Mouse (Mus musculus) splenic B cell, adult 2 months (primary cell): ENCODE data around the gene Smim6.

Experiments used
- DNase-seq: peaks from one replicate; pipeline ENCODE4 v3.0.0-alpha.2; 2011; ENCODE audit warnings: low read depth, low spot score
- H3K27me3 ChIP-seq: 2 replicates; pipeline ENCODE4 v1.6.1; 2012; ENCODE audit warnings: mild to moderate bottlenecking, low read length, moderate library complexity, mixed read lengths; ENCODE audit not compliant: control insufficient read depth, poor library complexity, insufficient read depth, severe bottlenecking
- H3K36me3 ChIP-seq: 2 replicates; pipeline ENCODE4 v1.6.1; 2012; ENCODE audit warnings: mild to moderate bottlenecking, low read length, moderate library complexity, mixed read lengths; ENCODE audit not compliant: control insufficient read depth, poor library complexity, insufficient read depth, severe bottlenecking

The Smim6 gene

DNA sequence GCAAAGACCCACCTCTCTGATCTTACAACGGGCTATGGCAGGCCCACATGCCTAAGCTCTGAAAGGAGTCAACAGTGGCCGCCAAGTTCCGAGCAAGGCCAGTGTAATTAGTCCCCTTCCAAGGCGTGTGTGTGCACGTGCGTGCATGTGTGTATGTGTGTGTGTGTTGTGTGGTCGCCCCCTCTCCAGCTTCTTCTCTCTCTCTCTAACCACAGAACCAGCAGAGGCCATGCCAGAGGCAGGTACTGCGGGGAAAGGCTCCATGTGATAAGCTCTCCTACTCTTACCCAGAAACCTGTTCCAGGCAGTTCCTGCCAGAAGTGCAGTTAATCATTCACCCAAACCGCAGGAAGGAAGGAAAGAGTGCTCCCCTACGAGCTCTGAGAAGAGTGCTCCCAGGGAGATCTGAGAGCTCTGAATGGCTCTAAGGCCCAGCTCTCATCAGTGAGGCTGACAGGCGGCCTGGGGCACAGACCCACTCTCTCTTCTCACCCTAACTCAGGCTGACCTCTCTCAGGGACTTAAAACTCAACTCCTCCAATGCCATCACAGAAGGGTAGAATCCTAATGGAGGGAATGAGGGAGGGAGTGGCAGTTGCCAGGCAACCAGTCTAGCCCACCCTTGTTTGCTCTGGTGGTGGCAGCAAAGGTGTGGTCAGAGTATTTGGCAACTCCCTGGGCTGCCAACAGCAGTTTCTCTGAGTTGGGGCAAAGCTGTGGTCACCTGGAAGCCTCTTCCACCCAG, at the start of gene Smim6:
Smim6 (plus strand) TSS at position 386 of the 745 bp plus-strand sequence.
- DNase-seq, result no peak
- no peaks in the 10 kb centered on the region for H3K27me3 ChIP-seq
- H3K36me3 ChIP-seq, result peaks cover 3% of the 10 kb centered on the region

DNA sequence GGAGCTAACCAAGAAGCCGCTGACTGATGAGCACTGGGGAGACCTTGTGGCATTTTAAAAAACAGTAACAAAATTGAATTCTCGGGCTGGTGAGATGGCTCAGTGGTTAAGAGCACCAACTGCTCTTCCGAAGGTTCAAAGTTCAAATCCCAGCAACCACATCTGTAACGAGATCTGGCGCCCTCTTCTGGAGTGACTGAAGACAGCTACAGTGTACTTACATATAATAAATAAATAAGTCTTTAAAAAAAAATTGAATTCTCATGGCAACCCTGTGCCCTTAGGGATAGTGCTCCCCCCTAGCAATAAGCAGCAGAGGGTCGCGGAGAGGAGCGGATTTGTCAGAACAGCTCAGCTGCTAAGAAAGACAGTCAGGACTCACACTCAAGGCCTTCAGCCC, 47.9 kb upstream of the Smim6 start:
- no peak for DNase-seq
- no peaks in the 10 kb centered on the region for H3K27me3 ChIP-seq
- no peaks in the 10 kb centered on the region for H3K36me3 ChIP-seq

DNA sequence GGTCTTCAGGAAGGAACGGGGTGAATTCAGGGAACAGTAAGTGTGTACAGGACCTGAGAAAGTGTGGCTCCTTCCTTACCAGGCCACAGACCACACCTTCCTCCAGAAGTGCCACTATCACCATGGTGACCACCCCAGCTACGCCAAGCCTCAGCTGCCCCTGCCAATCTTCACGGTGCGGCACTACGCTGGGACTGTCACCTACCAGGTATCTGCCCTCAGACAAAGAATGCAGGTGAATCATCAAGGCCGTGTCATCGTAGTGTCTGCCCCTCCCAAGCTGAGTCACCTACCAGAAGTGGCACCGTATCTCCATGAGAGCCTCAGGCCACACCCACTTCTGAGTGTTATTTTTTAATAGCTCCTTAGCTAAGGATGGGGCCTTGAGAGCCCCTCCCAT, 42.4 kb upstream of the Smim6 start:
- no peaks in the 10 kb centered on the region for H3K36me3 ChIP-seq
- no peak for DNase-seq
- no peaks in the 10 kb centered on the region for H3K27me3 ChIP-seq

DNA sequence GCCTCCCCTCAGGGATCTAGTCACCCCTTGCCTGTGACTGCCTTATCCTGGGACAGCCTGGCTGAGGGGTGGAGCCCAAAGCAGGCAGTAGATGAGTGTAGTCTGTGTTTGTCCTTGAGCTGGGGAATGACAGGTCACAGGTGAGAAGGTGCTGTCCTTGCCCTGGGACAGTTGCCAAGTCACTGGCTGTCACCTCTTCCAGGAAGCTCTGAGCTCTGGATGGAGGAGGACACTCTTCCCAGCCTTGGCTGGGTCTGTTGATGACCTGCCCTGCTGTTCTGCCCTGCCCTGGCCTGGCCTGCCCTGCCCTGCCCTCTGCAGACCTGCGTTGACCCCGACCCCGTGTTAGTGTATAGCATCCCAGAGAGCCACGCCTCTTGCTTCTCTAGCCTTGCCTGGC, 39.4 kb upstream of the Smim6 start:
- no peaks in the 10 kb centered on the region for H3K36me3 ChIP-seq
- DNase-seq, result no peak
- H3K27me3 ChIP-seq, result no peaks in the 10 kb centered on the region

DNA sequence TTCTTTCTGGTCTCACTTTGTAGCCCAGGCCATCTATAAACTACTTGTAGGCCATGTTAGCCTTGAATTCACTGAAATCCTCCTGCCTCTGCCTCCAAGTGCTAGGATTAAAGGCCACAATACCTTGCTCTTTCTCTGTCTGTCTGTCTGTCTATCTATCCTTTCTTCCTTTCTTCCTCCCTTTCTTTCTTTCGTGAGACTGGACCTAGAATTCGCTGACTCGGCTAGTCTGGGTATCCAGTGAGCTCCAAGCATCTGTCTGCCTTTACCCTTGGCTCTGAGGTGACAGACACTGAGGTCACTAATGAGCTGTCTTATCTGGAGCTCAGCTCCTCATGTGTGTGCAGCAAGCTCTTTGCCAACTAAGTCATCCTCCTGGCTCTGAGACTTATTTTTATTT, 35.9 kb upstream of the Smim6 start:
- no peak for DNase-seq
- Histone ChIP-seq H3K27me3 (no peaks in the 10 kb centered on the region), H3K36me3 (no peaks in the 10 kb centered on the region)

DNA sequence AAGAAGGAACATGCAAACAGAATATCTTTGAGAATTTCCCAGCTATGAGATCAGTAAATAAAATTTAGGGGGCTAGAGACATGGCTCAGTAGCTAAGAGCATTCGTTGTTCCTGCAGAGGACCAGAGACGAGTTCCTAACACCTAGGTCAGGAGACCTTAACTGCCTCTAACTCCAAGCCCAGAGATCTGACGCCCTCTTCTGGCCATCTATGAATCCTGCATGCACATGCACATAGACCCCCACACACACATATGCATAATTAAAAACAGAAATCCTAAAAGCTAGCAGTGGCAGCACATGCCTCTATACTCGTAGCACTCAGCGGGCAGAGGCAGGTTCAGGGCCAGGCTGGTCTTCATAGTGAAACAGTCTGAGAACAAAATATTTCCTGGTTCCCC, 35.4 kb upstream of the Smim6 start:
- no peaks in the 10 kb centered on the region for H3K36me3 ChIP-seq
- DNase-seq, result no peak
- no peaks in the 10 kb centered on the region for H3K27me3 ChIP-seq

DNA sequence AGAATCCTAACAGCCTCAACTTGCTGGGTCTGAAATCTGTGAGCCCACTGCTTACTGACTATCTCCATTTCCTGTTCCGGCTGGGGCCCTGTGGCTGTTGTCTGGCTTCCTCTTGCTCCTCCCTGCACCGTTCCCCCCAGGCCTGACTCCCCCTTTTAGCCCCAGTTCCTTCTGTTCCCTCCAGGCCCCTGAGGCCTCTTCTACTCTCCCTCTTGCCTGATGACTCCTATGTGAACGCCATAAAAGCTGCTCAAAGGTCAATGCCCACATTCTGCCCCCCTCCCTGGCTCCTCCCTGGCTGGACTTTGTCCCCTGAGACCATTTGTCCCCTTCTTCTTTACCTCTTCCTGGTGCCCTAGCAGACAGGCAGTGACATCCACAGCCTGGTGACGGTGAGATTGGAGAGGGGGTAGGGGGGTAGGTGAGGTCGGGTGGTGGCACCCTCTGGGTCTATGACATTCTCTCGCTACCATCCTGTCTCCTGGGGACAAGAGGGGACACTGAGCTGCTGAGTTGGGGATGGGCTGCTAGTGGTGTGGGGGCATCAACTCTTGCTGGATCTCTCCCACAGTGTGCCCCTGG, 34.6 kb upstream of the Smim6 start:
- Histone ChIP-seq H3K36me3 (no peaks in the 10 kb centered on the region), H3K27me3 (no peaks in the 10 kb centered on the region)
- DNase-seq, result no peak

DNA sequence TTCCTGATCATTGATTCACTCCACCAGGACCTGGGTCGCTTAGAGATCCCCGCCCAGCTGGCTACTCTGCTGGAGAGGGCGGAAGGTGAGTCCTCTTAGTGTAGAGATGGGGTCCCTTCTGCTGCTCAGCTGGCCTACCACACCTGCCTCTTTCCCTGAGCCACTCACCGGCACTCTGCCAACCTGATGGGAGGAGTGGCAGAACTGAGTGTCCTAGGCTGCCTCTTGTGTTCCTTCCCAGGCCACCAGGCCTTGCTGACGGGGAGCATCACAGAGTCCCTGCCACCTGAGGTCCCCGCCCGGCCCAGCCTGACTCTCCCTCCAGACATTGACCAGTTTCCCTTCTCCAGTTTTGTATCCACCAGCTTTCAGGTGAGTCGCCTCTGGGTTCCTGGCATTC, 33.7 kb upstream of the Smim6 start:
- DNase-seq, result no peak
- Histone ChIP-seq H3K36me3 (no peaks in the 10 kb centered on the region), H3K27me3 (no peaks in the 10 kb centered on the region)

DNA sequence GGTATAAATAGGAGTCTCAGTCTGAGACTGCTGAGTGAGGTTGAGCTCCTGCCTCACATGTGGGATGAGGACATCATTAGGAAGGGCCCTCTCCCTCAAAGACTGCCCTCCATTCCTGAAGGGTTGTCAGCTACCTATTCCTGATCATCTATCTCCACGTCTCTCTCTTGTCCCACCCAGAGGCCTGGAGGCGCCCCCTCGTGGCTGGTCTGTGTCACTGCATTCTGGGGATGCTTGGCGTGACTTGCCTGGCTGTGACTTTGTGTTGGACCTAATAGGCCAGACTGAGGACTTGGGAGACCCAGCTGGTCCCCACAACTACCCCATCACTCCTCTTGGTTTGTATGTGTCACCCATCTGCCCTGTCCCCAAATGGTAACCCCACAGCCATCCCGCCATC, 30.8 kb upstream of the Smim6 start:
- Histone ChIP-seq H3K36me3 (no peaks in the 10 kb centered on the region), H3K27me3 (no peaks in the 10 kb centered on the region)
- DNase-seq, result peak; percentile 68

DNA sequence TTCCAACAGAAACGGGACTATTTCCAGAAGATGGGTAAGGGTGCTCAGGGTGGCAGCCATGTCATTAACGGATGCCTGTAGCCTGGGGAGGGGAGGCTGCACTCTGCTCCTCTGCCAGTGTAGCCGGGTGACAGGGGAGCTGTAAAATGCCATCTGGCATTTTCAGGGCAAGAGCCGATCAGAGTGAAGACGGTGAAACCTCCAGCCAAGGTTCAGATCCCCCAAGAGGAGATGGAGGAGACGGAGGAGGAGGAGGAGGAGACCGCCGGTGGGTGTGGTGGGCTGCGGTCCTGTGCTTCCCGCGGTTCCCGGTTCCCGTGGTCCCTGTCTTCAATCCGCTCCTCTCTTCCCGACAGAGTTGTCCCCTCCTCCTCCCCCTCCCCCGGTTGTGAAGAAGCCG, 28.6 kb upstream of the Smim6 start:
- DNase-seq, result no peak
- H3K27me3 ChIP-seq, result no peaks in the 10 kb centered on the region
- H3K36me3 ChIP-seq, result no peaks in the 10 kb centered on the region

DNA sequence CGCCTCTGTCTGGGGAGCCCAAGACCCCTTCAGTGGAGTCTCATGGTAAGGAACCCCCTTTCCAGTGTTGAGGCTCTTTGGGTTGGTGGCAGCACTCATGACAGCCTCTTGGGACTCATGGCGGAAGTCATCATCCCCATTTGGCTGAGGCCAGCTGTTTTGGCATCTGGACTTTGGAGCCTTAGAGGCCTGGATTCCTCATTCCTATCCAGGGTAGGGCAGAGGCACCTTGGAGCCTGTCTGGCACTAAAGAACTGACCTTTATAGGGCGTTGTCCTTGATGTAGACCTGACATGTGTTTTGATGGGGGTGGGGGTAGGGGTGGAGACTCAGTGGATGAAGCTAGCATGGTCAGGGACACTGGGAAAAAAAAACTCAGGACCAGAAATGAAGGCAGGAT, 27.5 kb upstream of the Smim6 start:
- Histone ChIP-seq H3K36me3 (no peaks in the 10 kb centered on the region), H3K27me3 (no peaks in the 10 kb centered on the region)
- no peak for DNase-seq

DNA sequence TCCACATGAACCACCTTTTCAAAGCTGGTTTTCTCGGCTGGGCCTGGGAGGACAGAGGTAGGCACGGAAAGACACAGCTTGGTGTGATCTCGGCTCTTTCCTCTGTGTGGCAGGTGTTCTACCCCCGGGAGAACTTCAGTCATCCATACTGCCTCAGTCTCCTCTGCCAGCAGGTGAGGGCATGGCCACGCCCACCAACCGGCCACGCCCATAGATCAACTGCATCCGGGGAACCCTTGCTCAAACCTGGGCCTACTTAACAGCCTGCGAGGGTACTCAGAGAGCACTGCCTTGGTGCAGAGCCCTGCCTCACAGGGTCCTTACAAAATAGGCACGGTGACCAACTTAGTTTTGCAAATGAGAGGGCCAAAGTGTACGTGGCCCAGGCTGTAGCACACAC, 26.5 kb upstream of the Smim6 start:
- Histone ChIP-seq H3K36me3 (no peaks in the 10 kb centered on the region), H3K27me3 (no peaks in the 10 kb centered on the region)
- DNase-seq, result no peak

DNA sequence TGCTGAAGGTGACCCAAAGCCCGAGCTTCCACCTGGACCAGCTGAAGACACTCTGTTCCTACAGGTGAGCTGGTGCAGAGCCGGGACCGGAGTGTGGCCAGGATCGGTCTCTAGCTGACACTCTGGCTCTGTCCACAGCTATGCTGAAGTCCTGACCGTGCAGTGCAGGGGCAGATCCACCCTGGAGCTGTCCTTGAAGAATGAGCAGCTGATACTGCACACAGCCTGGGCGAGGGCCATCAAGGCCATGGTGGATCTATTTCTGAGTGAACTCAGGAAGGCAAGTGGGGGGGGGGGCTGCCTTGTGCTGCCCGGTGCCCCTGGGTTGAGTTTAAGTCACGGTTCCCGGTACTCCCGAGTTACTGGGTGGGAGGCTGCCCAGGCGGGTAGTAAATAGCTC, 25.4 kb upstream of the Smim6 start:
- no peak for DNase-seq
- no peaks in the 10 kb centered on the region for H3K27me3 ChIP-seq

DNA sequence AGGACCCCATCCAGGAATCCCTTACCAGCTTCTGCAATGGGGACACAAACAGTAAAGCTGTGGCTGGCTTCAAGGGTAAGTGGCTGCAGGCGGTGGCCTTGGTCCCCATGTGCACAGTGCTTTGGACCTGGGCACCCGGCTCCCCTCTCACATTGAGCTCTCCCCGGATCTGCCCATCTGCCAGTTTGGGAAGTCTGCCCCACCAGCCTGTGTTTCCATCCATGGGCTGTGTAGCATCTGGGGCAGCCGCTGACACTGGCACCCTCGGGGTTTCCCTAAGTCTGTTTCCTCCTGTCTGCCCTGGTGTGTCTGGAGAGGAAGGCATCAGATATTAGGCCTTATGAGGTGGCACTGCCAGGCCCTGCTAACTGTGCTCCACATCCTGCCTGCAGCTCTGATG, 23.8 kb upstream of the Smim6 start:
- Histone ChIP-seq H3K27me3 (no peaks in the 10 kb centered on the region), H3K36me3 (no peaks in the 10 kb centered on the region; the same call in 1 of the 2 replicates)
- no peak for DNase-seq

More for the DNA sequence above, 25.4 kb upstream of the Smim6 start:
- no peaks in the 10 kb centered on the region for H3K36me3 ChIP-seq

DNA sequence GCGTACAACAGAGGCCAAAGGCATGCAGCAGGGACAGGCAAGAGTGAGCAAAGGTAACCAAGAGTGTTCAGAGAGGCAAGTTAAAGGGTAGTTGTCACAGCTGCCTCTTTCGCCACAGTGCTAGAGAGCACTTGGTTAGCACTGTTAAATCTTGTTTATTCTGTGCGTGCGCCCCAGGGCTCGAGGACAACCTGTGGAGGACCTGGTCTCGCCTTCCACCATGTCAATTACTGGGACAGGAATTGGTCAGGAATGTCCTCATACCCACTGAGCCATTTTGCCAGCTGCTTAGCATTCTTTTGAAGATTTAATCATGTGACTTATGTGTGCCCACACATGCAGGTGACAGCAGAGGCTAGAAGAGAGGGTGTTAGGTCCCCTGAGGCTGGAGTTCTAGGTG, 22.7 kb upstream of the Smim6 start:
- Histone ChIP-seq H3K36me3 (peaks cover 3% of the 10 kb centered on the region), H3K27me3 (no peaks in the 10 kb centered on the region)
- DNase-seq, result no peak

DNA sequence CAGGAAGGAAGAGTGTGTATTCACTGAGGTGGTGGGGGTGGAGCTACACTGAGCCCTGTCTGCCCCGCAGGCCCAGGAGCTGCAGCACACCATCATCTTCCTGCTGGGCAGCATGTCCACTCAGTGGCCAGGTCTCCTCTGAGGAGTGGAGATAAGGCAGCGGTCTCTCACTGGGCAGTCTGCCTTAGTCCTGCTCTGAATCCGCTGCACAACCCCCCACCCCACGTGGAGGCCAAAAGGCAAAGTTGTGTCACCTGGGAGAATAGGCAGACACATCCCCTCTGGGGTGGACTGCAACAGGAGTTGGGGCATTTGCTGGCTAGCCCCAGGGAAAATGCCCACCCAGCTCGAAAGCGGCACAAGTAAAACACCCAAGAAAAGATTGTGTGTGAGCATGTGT, 19.6 kb upstream of the Smim6 start:
- peaks cover 5% of the 10 kb centered on the region for H3K36me3 ChIP-seq
- H3K27me3 ChIP-seq, result no peaks in the 10 kb centered on the region
- DNase-seq, result no peak
